Mouse (Mus musculus): ENCODE measurements around the gene Rnpc3. TPM values are rescaled to one million over a fixed set of nuclear protein-coding genes. Genes with fewer than 3 reads are reported as not detected.

Gene Rnpc3
- 18.1 and 18.8 TPM in 2 replicates for polyA plus RNA-seq (2015; fragmentation: Nextera tagmentation; extraction: Ambion mirVana)

DNA sequence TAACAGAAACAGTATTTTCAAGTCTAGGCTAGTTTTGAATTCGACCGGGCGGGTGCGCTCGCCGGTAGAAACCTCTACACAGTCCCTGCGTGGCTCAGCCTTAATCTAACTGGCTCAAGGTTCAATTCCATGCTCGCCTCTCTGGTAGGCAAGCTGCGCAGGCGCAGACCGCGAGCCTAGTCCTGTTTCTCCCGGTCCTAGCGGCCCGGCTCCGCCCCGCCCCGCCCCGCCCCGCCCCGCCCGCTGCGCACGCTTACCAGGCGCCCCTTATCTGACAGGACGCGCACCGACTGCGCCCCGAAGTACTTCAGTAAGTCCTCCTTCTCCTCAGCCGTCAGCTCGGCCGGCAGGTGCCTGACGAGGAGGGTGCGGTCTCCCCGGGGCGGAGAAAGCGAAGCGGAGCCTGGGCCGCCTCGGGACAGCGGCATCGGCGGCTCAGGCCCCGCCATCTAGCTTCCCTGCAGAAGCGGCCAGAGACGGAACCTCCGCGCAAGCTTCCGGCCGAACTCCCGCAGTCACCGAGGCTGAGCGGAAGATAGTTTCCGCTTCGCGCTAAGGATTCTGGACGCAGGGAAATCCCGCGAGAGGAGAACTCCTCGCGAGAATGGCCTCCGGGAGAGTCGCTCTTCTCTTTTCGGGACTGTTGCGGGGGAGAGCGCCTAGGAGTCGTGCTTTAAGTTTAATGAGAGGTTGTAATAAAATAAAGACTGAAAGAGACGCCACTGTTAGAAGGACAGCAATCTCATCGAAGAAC is at the start of gene Rnpc3:
TSS of gene Rnpc3 (minus strand) at position 544 of the 754 bp plus-strand sequence.

DNA sequence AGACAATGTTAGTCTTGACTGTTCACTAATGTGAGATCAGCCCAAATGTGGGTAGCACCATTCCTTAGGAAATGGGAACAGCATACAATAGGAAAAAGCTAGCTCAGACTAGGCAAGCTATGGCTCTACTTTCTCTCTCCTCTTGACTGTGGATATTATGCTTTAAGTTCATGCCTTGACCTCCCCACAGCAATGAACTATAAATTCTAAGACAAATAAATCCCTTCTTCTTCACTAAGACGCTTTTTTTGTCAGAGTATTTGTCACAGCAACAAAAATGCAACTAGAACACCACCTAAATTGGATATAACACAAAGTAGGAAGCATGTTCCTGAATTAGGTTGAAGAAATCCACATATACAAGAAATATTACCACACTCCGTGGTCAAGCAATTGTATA is 23.4 kb downstream of the Rnpc3 start, which contains the start of gene Amy1:
TSS of gene Amy1 (minus strand) at position 101 of the 400 bp plus-strand sequence.

Other genes starting within 250 kb of the Rnpc3 start
- not detected in 2 replicates for gene Amy2a1, start 97.7 kb downstream of the Rnpc3 start, polyA plus RNA-seq (2015; fragmentation: Nextera tagmentation; extraction: Ambion mirVana)
- 2.0 and 3.2 TPM in 2 replicates for gene Amy1, start 23.4 kb downstream of the Rnpc3 start, polyA plus RNA-seq (2015; fragmentation: Nextera tagmentation; extraction: Ambion mirVana)

Measured in skeletal muscle tissue, postnatal 0 days (tissue).